Mouse (Mus musculus) layer of hippocampus, postnatal 14 days (tissue): Measurements from ENCODE around the gene Nell2. TPM values are rescaled to one million over a fixed set of nuclear protein-coding genes. Genes with fewer than 3 reads are reported as not detected.
"Not testable (repeated sequence)": the region's sequence is repeated elsewhere in the genome, so short reads cannot be mapped to it uniquely, and the experiment has no call there.

Experiments used
- DNase-seq, 2 experiments: peaks; one replicate each; pipeline ENCODE4 v3.0.0; 2021 to 2022; ENCODE audit warnings: low spot score in 2 of 2, mixed read lengths in 1 of 2
- long read RNA-seq, 2 experiments: library from polyadenylated mRNA; stranded (forward); transcript quantifications; one replicate each; pipeline ENCODE4 v2.0.0; 2021
- total RNA-seq, 2 experiments: library from RNA; stranded (reverse); gene quantifications; 2 replicates each; pipeline ENCODE4 v1.2.3; 2021

Nell2 gene
- total RNA-seq: 100 to 1,000 TPM; 841 to 860 TPM
- long read RNA-seq, experiment 1, transcript Nell2-202 (21 exons, 3,220 nt): major isoform, 138 of 975 reads
- long read RNA-seq, experiment 1, transcript Nell2-201 (21 exons, 2,675 nt): minor isoform, 79 of 975 reads
- long read RNA-seq, experiment 1, partial matches to known transcripts: 604 of 975 reads
- long read RNA-seq, experiment 1, other reads (novel, unspliced or antisense): 154 of 975 reads
- long read RNA-seq, experiment 2, transcript Nell2-201 (21 exons, 2,675 nt): minor isoform, 105 of 1,141 reads
- long read RNA-seq, experiment 2, transcript Nell2-202 (21 exons, 3,220 nt): major isoform, 130 of 1,141 reads
- long read RNA-seq, experiment 2, partial matches to known transcripts: 640 of 1,141 reads
- long read RNA-seq, experiment 2, other reads (novel, unspliced or antisense): 266 of 1,141 reads

DNA sequence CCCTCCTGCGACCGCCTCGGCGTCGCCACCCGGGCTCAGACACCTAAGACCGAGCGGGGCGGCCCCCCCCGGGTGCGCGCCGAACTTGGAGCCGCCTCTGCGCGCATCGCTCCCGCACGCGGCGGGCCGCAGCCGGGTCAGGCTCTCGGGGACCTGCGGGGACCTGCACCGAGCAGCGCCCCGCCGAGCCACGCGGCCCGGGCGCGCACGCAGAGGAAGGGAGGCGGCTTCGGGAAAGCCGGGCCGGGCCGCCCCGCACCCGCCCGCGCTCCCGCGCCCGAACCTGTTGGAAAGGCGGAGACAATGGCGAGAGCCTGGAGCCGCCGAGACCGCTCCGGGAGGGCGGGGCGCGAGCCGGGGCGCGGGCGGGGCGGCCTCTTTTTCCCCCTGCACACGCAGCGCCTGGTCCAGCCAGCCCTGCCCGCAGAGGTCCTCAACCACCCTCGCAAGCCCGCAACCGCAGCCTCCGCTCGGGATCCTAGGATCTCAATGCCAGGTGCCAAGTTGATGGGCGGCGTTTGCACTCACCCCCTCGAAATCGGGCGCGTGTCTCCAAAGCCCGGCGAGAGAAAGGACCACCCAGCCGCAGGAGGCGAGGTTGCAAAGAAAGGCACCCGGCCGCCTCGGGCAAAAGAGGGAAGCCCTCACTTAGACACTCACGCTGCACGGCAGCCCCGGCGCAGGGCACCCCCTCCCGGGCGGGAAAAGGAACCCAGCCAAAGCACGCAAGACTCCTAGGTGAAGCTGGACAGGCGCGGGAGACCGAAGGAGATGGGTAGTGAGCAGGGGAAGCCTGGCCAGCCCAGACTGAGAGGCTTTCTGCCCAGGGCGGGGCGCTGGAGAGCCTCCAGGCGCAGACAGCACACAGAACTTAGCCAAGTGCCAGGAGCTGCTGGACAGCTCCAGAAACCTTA is at the start of gene Nell2:
Gene Nell2, minus strand, starts transcription at position 612 of the 914 bp plus-strand sequence.
- DNase-seq: peak; percentile 61 to 67

DNA sequence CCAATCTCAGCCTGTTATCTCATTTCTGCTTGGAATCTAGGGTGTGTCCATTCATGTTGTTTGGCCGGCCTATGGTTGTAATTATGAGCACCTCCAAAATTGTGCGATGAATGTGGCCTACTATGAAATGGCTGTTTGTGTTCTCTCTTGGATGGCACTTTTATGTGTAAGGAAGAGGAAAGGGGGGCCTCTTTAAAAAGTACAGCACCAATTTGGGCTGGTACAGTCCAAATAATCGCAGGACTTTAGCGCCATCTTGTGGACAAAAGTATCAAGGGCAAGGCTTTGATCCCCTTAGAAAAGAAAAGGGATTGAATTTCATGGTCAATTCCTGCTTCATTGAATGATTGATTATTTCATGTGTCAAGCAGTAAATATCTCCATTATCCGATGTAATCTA is 46.3 kb upstream of the Nell2 start:
- DNase-seq: peak; percentile 54 to 87

DNA sequence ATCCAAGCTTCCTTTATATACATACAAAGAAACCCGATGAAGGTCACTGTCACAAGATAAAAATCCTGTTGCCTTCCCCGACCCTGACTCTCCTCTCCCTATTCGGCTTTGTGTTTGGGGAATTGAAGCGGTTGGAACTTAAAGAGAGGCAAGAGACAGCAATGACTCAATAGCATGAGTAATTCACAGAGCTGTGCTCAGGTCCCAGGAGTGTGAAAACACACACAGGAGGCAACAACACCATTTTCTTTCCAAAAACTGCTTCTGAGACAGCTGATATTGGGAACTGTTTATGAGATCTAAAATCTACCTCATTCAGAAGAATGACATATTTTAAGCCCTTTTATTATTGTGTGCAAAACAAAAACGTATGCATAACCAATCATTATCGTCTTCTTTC is 41.2 kb upstream of the Nell2 start:
- DNase-seq: no peak

DNA sequence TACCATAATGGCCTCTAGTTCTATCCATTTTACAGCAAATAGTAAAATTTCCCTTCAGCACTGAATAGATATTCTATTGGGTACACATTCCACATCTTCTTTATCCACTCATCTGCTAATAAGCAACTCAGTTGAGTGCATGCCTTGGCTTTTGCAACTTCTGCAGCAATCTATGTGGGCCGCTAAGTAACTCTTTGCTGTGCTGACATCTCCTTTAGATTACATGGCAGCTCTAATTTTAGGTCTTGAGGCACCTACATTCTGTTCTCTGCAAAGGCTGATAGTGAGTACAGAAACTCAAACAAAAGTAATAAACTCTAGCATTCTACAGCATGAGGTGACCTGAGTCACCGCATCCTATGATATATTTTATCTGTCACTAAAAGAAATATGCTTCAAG is 36.8 kb upstream of the Nell2 start:
- no peak for DNase-seq

DNA sequence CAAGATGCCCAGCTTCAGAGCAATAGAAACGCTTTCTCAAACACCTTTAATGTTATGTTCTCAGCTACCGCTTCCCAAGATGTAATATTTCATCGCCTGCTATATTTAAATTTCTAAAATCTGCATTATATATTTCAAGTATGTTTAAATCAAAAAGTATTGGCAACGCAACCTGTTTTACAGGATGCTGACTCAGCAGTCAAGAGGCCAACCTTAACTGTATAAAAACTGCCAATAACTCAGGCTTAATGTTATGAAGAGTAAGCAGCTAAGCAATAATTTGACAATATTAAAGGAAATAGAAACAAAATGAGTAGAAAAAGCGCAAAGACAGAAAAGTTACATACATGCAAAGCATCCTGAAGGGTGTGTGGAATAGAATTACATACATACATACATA is 32.9 kb upstream of the Nell2 start:
- DNase-seq: no peak

DNA sequence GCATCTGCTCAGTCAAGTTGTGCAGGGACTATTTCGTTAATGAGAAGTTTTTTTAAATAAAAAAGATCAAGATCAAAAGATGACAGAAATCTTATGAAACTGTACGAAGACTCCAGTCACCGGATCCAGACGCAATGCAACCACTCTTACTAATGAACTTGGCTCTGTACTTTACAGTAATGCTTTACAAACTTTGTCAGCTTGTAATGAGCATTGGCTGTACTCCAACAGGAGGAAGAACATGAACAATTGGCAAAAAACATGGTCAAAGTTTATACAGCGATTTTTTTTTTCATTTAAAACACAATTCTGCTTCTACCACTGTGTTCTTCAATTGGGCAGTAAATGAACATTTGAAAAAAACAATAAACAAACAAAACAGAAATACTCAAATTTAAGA is 21.7 kb upstream of the Nell2 start:
- no peak for DNase-seq

DNA sequence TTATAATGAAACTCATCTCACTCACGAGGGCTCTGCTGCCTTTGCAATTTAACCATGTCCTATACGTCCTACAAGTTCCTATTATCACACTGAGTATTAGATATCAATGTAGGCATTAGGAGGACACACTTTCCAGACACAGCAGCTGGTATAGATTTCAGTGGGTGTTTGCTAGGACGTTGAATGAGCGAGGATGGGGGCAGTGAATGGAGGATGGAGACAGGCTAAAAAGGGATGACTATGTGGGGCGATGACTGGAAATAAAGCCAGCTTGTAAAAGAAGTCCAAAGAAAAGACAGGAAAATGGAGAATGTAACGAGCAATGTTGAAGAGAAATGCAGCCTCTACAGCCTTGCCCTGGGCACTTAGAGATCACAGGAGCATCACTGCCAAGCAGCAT is 14.3 kb upstream of the Nell2 start:
- DNase-seq: no peak

DNA sequence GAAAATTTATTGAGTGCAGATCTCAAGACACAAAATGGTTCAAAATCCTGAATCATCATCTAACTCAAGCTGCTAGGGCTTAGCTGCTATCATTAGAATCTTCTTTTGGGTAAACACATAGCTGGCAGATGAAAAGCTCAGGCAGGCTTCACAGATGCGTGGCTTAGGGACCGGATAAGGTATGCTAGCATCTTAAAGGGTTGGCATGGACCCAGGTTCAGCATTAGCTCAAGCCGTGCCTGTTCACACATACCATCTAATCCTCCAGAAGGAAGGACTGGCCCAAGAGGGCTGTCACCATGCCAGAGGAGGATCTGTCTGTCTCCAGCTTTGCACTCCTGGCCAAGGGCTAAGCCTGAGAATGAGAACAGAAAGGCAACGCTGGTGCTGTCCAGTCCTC is 8.4 kb upstream of the Nell2 start:
- DNase-seq: no peak

DNA sequence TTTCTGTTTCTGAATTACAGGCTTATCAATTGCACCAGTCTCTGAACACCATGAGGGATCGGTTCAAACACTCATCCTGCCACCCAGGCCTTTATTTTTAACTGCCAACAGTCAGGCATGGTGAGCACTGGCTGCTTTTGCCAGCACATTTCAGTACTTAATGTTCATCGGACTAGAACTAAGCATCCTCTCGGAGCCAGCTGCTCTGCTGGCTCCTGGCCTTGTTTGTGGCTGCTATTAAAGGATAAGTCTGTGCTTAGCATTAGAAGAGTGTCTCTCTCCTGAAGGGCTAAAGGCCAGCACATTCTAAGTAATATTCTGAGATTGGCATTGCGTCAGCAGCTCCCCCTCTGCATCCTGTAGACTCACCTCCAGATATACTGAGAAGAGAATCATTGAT is 7.9 kb upstream of the Nell2 start:
- DNase-seq: peak; percentile 61 to 86

DNA sequence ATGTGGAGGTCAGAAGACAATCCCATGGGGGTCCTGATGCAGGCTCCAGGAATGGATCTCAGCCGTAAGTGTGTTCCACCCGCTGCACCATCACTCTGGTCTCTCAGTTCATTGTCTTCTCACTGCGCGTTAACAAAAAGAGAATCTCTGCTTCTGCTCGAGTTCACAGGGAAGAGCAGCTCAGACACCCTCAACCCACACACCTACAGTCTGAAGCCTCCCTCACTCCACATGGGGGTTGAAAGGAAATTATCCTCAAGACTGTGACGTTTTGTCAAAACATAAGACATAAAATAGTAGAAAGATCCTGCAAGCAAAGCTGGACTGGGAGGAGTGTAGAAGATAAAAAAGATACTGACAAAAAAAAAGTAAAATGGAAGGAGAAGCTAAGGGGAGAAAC is 6.3 kb upstream of the Nell2 start:
- no peak for DNase-seq

DNA sequence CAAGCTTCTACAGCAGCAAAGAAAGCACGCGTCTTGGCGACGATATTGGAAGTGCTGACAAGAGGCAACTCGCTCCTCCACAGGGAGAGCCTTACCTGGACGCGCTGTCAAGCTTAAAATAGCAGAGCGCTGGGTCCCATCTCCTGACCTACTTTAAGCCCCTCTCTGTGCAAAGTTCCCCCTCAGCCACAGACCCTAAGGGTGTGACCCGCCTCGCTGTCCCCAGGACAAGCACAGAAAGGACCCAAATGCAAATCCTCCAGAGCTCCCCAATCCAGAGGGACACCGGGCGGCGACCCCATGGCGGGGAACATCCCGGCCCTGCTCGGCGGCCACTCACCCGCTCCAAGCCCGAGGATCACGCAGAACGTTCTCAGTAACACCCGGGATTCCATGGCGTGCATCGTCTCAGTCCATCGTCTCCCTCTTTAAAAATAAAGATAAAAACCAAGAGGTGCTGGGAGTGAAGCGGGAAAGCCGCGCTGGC is 855 bp downstream of the Nell2 start:
- no peak for DNase-seq

DNA sequence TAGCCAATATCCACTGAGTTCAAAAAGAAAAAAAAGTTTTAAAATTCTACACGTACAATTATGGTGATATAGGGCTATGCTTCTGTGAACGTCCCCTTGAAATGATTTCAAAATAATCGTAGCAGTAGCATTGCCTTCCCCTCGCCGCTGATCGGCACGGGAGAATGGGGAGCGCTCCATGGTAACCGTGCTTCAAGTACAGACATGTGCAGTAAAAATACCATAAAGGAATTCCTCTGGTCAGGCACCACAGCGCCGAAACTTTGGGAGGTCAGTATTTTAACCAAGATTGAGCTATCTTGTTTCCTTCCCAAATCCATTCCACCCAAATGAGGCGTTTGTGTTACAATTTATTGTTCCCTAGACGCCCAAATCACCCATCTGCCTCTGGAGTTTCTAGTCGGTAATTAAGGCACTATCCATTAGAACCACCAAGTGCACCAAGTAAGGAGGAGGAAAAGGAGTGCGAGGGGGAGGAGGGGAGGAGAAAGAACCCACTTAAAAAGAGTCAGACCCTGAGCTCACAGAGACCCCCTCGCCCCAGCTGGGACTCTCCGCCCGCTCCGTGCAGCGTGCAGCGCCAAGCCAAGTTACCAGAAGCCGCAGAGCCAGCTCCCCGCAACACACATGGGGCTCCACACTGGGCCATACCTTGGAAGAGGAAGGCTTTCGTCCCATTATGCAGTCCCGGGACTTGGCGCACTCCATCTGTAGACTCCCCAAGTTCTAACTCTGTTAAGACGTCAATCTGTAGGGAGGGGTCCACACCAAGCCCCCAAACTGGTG is 1.5 kb downstream of the Nell2 start:
- DNase-seq: no peak

DNA sequence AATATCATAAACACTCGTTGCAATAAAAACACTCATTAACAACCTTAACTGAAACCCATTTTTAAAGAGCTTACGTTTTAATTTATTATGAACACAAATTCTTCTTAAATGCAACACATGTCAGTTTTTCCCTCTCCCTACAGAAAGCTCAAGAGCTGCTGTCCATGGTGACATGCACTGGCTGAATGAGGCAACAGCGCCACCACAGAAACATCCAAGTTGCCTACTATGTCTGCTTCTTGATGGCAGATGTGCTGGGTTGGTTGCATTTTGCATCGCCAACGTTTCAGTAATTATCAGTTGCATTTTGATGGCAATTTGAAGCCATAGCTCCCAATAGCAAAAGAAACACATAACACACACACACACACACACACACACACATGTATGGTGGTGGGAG is 2.4 kb downstream of the Nell2 start:
- peak in 1 of 2 experiments; percentile 80 for DNase-seq

DNA sequence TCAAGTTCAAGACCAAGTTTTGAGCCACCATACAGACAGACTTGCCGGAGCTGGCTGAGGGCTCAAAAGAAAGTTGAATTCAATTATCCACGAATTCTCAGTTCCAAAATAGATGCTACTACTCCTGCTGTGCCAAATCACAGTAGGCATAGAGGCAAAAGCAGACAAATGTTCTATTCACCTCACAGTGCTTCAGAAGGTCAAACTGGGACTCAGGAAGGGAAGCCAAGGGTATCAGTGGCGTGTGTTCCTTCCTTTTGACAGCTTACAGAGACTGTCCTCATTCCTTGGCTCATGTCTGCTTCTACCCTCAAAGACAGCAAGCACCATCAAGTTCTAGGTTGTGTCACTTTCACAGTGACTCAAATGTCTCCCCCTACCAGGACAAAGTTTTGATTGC is 10.2 kb downstream of the Nell2 start:
- no peak for DNase-seq

DNA sequence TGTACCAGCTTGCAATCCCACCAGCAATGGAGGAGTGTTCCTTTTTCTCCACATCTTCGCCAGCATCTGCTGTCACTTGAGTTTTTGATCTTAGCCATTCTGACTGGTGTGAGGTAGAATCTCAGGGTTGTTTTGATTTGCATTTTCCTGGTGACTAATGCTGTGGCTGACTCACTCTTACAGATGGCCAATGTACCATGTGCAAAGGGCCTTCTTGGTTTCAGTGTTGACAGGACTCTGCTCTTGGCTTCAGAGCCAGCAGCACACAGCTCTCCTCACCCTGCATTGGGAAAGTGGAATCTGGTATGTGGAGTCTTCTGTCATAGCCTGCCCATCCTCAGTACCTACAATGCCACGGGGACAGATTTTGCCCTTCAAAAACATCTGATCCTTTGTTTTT is 15.1 kb downstream of the Nell2 start:
- not testable (repeated sequence) for DNase-seq

DNA sequence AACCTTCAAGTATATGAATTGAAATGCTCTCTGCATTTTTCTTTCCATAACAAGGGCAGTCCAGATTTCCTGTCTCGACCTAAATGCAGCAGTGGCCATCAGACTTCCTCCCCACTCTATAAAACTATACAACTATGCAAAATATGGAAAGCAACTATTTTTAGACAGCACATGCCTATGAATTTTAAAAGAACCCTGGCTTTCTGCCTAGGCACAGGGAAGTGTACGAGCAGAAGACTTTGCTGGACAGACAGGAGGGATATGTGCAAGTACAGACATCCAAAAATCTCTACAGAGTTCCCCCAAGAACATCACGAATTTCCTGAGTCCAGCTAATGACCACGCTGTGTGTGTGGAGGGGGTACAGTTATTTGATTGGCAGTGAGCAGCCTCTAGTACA is 32.7 kb downstream of the Nell2 start:
- no peak for DNase-seq

DNA sequence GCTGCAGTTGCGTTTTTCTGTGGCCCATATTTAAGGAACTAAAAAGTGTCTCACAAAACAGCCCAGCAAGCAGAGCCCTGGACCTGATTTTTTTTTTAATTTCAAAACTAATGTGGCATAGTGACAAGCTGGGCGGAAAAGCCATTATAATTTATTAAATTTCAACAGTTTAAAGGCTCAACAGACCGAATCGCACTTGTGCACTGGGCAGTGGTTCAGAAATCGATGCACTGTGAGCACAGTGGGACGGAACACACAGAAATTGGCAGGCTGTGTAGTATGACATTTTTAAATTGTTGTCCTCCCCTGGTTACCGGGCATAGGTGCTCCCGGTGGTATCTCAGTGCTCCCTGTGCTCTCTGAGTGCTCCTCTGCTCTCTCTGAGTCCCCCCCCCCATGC is 33.2 kb downstream of the Nell2 start:
- DNase-seq: peak in 1 of 2 experiments; percentile 72

DNA sequence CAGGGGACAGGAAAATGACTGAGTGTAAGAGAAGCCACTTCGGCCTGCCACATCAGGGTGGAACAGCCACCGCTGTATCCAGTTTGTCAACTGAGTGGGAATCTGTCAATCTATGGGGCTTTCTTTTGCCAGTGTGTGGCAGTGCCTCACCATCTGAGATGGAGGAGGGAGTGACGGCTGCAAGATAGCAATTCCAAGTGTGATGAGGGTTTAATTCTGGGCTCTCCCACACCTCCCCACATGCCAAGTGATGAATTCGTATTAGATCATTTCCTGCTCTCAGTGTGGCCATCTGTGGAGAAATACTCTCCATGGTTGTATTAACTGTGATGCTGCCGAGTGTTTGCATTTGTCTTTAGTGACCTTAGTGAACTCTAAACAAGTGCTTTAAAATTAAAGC is 36.2 kb downstream of the Nell2 start:
- DNase-seq: peak in 1 of 2 experiments; percentile 87

DNA sequence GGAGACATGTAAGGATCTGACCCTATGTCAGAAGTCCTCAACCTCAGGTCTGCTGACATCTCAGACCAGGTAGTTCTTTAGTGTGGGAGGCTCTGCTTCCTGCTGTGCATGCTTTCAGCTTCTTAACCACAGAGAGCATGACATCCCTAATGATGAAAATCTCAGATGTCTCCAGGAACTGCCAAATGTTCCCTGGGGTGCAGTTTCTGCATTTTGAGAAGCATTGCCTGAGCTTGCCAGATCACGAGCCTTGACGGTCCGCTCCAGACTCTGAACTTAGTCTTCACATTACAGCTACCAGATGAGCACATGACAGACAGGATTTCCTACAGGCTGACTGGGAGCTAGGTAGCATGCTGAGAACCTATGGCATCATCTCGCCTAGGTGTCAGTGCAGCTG is 39.2 kb downstream of the Nell2 start:
- DNase-seq: no peak

DNA sequence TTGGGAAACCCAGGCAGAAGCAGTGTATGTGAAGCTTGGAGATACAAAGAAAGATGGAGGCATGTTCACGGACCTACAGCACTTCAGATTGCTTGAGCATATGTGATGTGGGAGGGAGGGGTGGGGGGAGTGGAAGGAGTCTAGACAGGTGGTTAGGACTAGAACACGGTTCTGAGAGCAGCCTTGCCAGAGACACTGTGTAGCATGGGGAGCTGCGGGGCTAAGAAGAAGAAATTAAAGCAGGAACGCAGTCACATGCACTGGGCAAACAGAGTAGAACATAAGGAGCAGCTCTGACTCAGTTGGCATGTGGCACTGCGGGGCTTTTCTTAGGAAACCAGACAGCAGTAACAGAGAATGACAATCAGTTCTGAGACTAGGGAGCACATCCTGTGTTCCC is 40.4 kb downstream of the Nell2 start:
- DNase-seq: peak in 1 of 2 experiments; percentile 81

DNA sequence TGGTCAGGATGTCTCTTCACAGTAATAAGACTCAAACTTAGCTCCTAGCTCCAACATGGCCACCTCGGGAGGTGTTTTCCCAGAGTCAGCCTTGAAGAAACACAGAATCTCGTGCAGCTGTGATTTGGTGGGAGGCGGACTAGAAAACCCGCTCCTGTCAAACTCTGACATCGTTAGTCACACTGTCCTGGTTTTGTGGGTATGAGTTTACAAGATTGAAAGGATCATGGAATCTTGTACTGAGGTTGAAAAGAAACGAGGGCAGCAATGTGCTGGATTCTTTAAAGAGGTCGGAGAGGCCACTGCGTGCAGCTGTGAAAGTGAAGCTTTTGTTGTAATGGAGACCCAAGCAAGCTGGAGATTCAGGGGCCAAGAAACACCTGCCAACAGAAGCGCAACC is 46.4 kb downstream of the Nell2 start:
- no peak for DNase-seq
